Mouse (Mus musculus): ENCODE measurements at regions not wholly inside any gene's neighbourhood (a gene's known extent, or its start where the extent isn't known, plus 50 kb on each side); places are given as distances from the start of the nearest gene placed in this dataset.

- no peak for DNase-seq (ENCODE audit: low spot score in 2 of 2)
Observed at GRCm38 (mm10) chr11:64139483-64139882, 60.2 kb upstream of the Cox10 start.

GRCm38 (mm10) chr11:64138934-64139333 lies 59.7 kb upstream of the Cox10 start:
- no peak for DNase-seq (ENCODE audit: low spot score in 2 of 2)

- DNase-seq (ENCODE audit: low spot score in 2 of 2): no peak
Observed at GRCm38 (mm10) chr11:64135766-64136165, 56.5 kb upstream of the Cox10 start.

GRCm38 (mm10) chr11:64135308-64135591 lies 56.0 kb upstream of the Cox10 start:
- no peak for DNase-seq (ENCODE audit: low spot score in 2 of 2)

- DNase-seq (ENCODE audit: low spot score in 2 of 2): no peak
Observed at GRCm38 (mm10) chr11:64134571-64135307, 55.5 kb upstream of the Cox10 start.

Measured in layer of hippocampus, adult 18-20 months (tissue).